Mouse (Mus musculus): ENCODE measurements around the gene N4bp1. TPM values are rescaled to one million over a fixed set of nuclear protein-coding genes. Genes with fewer than 3 reads are reported as not detected.

The N4bp1 gene
- polyA plus RNA-seq, 1 experiment: 12.7 TPM

- Histone ChIP-seq H3K4me3 (replicated peaks; ENCODE audit: control insufficient read depth, low read depth, low read length) (no peak overlapping the region), H3K27ac (ENCODE audit: control insufficient read depth, insufficient read depth, low read depth, low read length, poor library complexity) (no peak overlapping the region), H3K4me1 (ENCODE audit: control insufficient read depth, insufficient read depth, low read length) (no peaks in the 10 kb centered on the region; the same call in 1 of the 2 replicates)
- TF ChIP-seq POLR2A (IDR thresholded peaks at IDR 0.05; ENCODE audit: borderline replicate concordance, control insufficient read depth, low read depth, low read length): no peak
- 66% methylated on average over 6 of the region's 6 CpGs for WGBS
Observed at GRCm38 (mm10) chr8:86801988-86802387, 83.1 kb downstream of the N4bp1 start.

GRCm38 (mm10) chr8:86800966-86801365 is 84.1 kb downstream of the N4bp1 start:
- no peak overlapping the region for H3K4me3 ChIP-seq (replicated peaks; ENCODE audit: control insufficient read depth, low read depth, low read length)
- TF ChIP-seq POLR2A (IDR thresholded peaks at IDR 0.05; ENCODE audit: borderline replicate concordance, control insufficient read depth, low read depth, low read length) (no peak), CTCF (IDR thresholded peaks at IDR 0.05; ENCODE audit: control insufficient read depth, insufficient read depth, low read length) (no peak)
- WGBS: 44% methylated on average over 4 of the region's 4 CpGs
- no peaks in the 10 kb centered on the region; the same call in 1 of the 2 replicates for H3K4me1 ChIP-seq (ENCODE audit: control insufficient read depth, insufficient read depth, low read length)
- no peak overlapping the region for H3K27ac ChIP-seq (ENCODE audit: control insufficient read depth, insufficient read depth, low read depth, low read length, poor library complexity)

- 84% methylated on average over 6 of the region's 6 CpGs for WGBS
Observed at GRCm38 (mm10) chr8:86798141-86798540, 86.9 kb downstream of the N4bp1 start.

DNA sequence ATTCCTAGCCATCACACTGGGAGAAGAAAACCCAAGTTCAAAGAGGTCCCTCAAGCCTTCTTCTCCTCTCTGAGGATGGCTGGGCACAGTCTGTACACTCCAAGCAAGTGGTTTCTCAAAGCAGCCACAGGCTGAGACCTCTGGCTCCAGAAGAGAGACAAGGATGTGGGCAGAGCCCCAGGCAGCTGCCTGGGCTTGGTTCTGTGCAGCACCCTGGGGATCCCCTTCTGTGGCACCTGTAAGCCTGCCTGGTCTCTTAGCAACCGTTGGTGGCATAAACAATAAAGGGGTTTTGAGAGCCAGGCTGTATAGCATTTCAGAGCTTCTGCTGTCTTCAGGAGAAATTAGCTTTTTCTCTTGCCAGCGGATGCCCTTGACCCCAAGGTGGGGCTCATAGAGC is 87.4 kb downstream of the N4bp1 start:
- 67% methylated on average over 2 of the region's 2 CpGs for WGBS
- H3K4me3 ChIP-seq (replicated peaks; ENCODE audit: control insufficient read depth, low read depth, low read length): no peak overlapping the region
- TF ChIP-seq POLR2A (IDR thresholded peaks at IDR 0.05; ENCODE audit: borderline replicate concordance, control insufficient read depth, low read depth, low read length): no peak
- no peak for TF ChIP-seq CTCF (IDR thresholded peaks at IDR 0.05; ENCODE audit: control insufficient read depth, insufficient read depth, low read length)

More at GRCm38 (mm10) chr8:86798141-86798540, 86.9 kb downstream of the N4bp1 start:
- H3K4me3 ChIP-seq (replicated peaks; ENCODE audit: control insufficient read depth, low read depth, low read length): no peak overlapping the region
- TF ChIP-seq POLR2A (IDR thresholded peaks at IDR 0.05; ENCODE audit: borderline replicate concordance, control insufficient read depth, low read depth, low read length) (no peak), CTCF (IDR thresholded peaks at IDR 0.05; ENCODE audit: control insufficient read depth, insufficient read depth, low read length) (no peak)
- H3K27ac ChIP-seq (ENCODE audit: control insufficient read depth, insufficient read depth, low read depth, low read length, poor library complexity): no peak overlapping the region
- no peaks in the 10 kb centered on the region; the same call in 1 of the 2 replicates for H3K4me1 ChIP-seq (ENCODE audit: control insufficient read depth, insufficient read depth, low read length)

GRCm38 (mm10) chr8:86794716-86795115 is 90.3 kb downstream of the N4bp1 start:
- H3K4me1 ChIP-seq (ENCODE audit: control insufficient read depth, insufficient read depth, low read length): no peaks in the 10 kb centered on the region
- no peak overlapping the region for H3K27ac ChIP-seq (ENCODE audit: control insufficient read depth, insufficient read depth, low read depth, low read length, poor library complexity)
- TF ChIP-seq CTCF (IDR thresholded peaks at IDR 0.05; ENCODE audit: control insufficient read depth, insufficient read depth, low read length): no peak
- no peak for TF ChIP-seq POLR2A (IDR thresholded peaks at IDR 0.05; ENCODE audit: borderline replicate concordance, control insufficient read depth, low read depth, low read length)
- WGBS: 35% methylated on average over 6 of the region's 6 CpGs
- no peak overlapping the region for H3K4me3 ChIP-seq (replicated peaks; ENCODE audit: control insufficient read depth, low read depth, low read length)

More for the DNA sequence above, 87.4 kb downstream of the N4bp1 start:
- no peak overlapping the region for H3K27ac ChIP-seq (ENCODE audit: control insufficient read depth, insufficient read depth, low read depth, low read length, poor library complexity)
- no peaks in the 10 kb centered on the region; the same call in 1 of the 2 replicates for H3K4me1 ChIP-seq (ENCODE audit: control insufficient read depth, insufficient read depth, low read length)

DNA sequence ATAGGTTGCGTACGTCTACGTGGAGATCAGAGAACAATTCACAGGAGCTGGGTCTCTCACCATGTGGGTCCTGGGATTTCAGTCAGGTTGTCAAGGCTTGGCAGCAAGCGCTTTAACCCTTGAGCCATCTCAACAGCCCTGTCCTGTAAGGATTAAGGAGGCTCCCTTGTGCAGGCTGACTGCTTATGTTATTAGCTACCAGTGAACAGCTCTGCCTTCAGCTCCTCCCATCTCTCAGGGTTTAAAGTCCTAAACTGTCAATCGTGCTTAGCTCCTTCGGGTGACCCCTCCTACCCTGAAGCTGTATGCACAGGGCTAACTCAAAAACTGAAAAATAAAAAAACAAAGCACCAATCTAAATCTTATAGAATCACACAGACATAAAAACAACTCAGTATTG is 93.5 kb downstream of the N4bp1 start:
- Histone ChIP-seq H3K4me1 (ENCODE audit: control insufficient read depth, insufficient read depth, low read length) (no peaks in the 10 kb centered on the region), H3K27ac (ENCODE audit: control insufficient read depth, insufficient read depth, low read depth, low read length, poor library complexity) (no peak overlapping the region), H3K4me3 (replicated peaks; ENCODE audit: control insufficient read depth, low read depth, low read length) (no peak overlapping the region)
- WGBS: 89% methylated on average over 6 of the region's 6 CpGs
- TF ChIP-seq POLR2A (IDR thresholded peaks at IDR 0.05; ENCODE audit: borderline replicate concordance, control insufficient read depth, low read depth, low read length): no peak
- no peak for TF ChIP-seq CTCF (IDR thresholded peaks at IDR 0.05; ENCODE audit: control insufficient read depth, insufficient read depth, low read length)

GRCm38 (mm10) chr8:86789576-86789975 is 95.5 kb downstream of the N4bp1 start:
- TF ChIP-seq POLR2A (IDR thresholded peaks at IDR 0.05; ENCODE audit: borderline replicate concordance, control insufficient read depth, low read depth, low read length) (no peak), CTCF (IDR thresholded peaks at IDR 0.05; ENCODE audit: control insufficient read depth, insufficient read depth, low read length) (no peak)
- Histone ChIP-seq H3K4me3 (replicated peaks; ENCODE audit: control insufficient read depth, low read depth, low read length) (no peak overlapping the region), H3K27ac (ENCODE audit: control insufficient read depth, insufficient read depth, low read depth, low read length, poor library complexity) (no peak overlapping the region), H3K4me1 (ENCODE audit: control insufficient read depth, insufficient read depth, low read length) (no peaks in the 10 kb centered on the region)
- WGBS: 60% methylated on average over 1 of the region's 1 CpGs

GRCm38 (mm10) chr8:86787891-86788420 is 97.1 kb downstream of the N4bp1 start:
- no peak overlapping the region for H3K27ac ChIP-seq (ENCODE audit: control insufficient read depth, insufficient read depth, low read depth, low read length, poor library complexity)
- no peak for TF ChIP-seq POLR2A (IDR thresholded peaks at IDR 0.05; ENCODE audit: borderline replicate concordance, control insufficient read depth, low read depth, low read length)
- no peak for TF ChIP-seq CTCF (IDR thresholded peaks at IDR 0.05; ENCODE audit: control insufficient read depth, insufficient read depth, low read length)
- H3K4me1 ChIP-seq (ENCODE audit: control insufficient read depth, insufficient read depth, low read length): no peaks in the 10 kb centered on the region
- H3K4me3 ChIP-seq (replicated peaks; ENCODE audit: control insufficient read depth, low read depth, low read length): no peak overlapping the region
- whole genome bisulfite sequencing: 67% methylated on average over 12 of the region's 12 CpGs

DNA sequence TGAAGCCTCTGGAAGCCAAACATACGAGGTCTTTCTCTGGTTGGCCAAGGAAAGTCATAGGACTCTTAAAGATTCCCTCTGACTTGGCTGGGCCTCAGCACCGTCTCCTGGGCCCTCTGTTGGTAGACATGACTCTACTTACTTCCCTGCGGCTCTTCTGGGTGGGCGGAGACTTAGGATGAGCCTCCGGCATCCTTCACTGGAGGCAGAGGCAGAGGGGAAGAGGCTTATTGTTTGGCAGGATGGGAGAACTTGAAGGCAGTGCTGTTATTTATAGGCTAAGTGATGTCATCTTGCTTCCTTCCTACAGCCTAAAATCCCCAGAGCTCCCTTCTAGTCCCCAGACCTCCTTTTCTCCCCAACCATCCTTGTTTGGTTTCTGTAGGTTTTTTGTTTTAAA is 98.6 kb downstream of the N4bp1 start:
- Histone ChIP-seq H3K27ac (ENCODE audit: control insufficient read depth, insufficient read depth, low read depth, low read length, poor library complexity) (no peak overlapping the region), H3K4me1 (ENCODE audit: control insufficient read depth, insufficient read depth, low read length) (no peaks in the 10 kb centered on the region), H3K4me3 (replicated peaks; ENCODE audit: control insufficient read depth, low read depth, low read length) (no peak overlapping the region)
- 49% methylated on average over 5 of the region's 5 CpGs for WGBS
- TF ChIP-seq CTCF (IDR thresholded peaks at IDR 0.05; ENCODE audit: control insufficient read depth, insufficient read depth, low read length) (no peak), POLR2A (IDR thresholded peaks at IDR 0.05; ENCODE audit: borderline replicate concordance, control insufficient read depth, low read depth, low read length) (no peak)
